Mouse (Mus musculus) CH12.LX (cell line): ENCODE results near the gene Snx9. TPM values are rescaled to one million over a fixed set of nuclear protein-coding genes. Genes with fewer than 3 reads are reported as not detected.

Source experiments
- DNase-seq: peaks from one replicate; pipeline ENCODE4 v3.0.0-alpha.2; 2013; ENCODE audit errors: extremely low read depth
- H3K27ac ChIP-seq: 2 replicates; pipeline ENCODE4 v1.5.1; 2012; ENCODE audit warnings: low read depth, mild to moderate bottlenecking, control low read depth, moderate library complexity; ENCODE audit not compliant: insufficient read depth
- H3K27me3 ChIP-seq: replicated peaks from 2 replicates; pipeline ENCODE3; 2012; ENCODE audit warnings: inconsistent platforms
- H3K36me3 ChIP-seq, 2 experiments: replicated peaks in 1 of 2; 2 replicates each; pipeline versions ENCODE3 to v1.6.1; 2012; ENCODE audit warnings: inconsistent platforms in 1 of 2, low read length in 1 of 2, mild to moderate bottlenecking in 1 of 2, mixed read lengths in 1 of 2, moderate library complexity in 1 of 2; ENCODE audit not compliant: control insufficient read depth in 1 of 2, insufficient read depth in 1 of 2
- H3K4me1 ChIP-seq, 2 experiments: 2 replicates each; pipeline ENCODE4 v1.6.1; 2012; ENCODE audit warnings: inconsistent platforms in 1 of 2, moderate library complexity in 1 of 2; ENCODE audit not compliant: insufficient read depth in 2 of 2, control insufficient read depth in 1 of 2
- H3K4me2 ChIP-seq: 2 replicates; pipeline ENCODE4 v1.6.1; 2012; ENCODE audit warnings: low read depth, mild to moderate bottlenecking, control low read depth; ENCODE audit not compliant: poor library complexity, insufficient read depth, severe bottlenecking
- H3K4me3 ChIP-seq, 3 experiments: fragments of 150-350 bp in 1 of 3; sonication (generic) in 1 of 3; replicated peaks in 1 of 3; 2 replicates each; pipeline versions ENCODE3 to v1.5.1; 2011 to 2012; ENCODE audit warnings: low read depth in 2 of 3, low read length in 2 of 3, mild to moderate bottlenecking in 2 of 3, moderate library complexity in 2 of 3, control low read depth in 1 of 3, improper control_type of control experiment in 1 of 3, inconsistent platforms in 1 of 3, mixed read lengths in 1 of 3; ENCODE audit not compliant: poor library complexity in 1 of 3
- H3K79me2 ChIP-seq: replicated peaks from 2 replicates; pipeline ENCODE4 v1.6.1; 2012; ENCODE audit warnings: mild to moderate bottlenecking, moderate library complexity; ENCODE audit not compliant: control insufficient read depth, poor library complexity, insufficient read depth, severe bottlenecking; ENCODE audit errors: extremely low read depth
- H3K9ac ChIP-seq: 2 replicates; pipeline ENCODE4 v1.6.1; 2012; ENCODE audit warnings: low read depth, mild to moderate bottlenecking, control low read depth, moderate library complexity; ENCODE audit not compliant: insufficient read depth
- H3K9me3 ChIP-seq: replicated peaks from 2 replicates; pipeline ENCODE3; 2012; ENCODE audit warnings: low read length, inconsistent platforms, mixed read lengths
- CHD2 ChIP-seq: IDR thresholded peaks from 2 replicates; pipeline ENCODE4 v1.6.1; 2011; ENCODE audit warnings: low read length, improper control_type of control experiment
- CTCF ChIP-seq, 2 experiments: IDR thresholded peaks in 1 of 2; conservative IDR thresholded peaks in 1 of 2; 2 replicates each; pipeline ENCODE4 v1.5.1; 2011 to 2012; ENCODE audit warnings: low read depth in 2 of 2, low read length in 2 of 2, improper control_type of control experiment in 1 of 2, inconsistent platforms in 1 of 2, mild to moderate bottlenecking in 1 of 2, moderate library complexity in 1 of 2
- E2F4 ChIP-seq: IDR thresholded peaks from 2 replicates; pipeline ENCODE4 v1.6.1; 2011; ENCODE audit warnings: low read depth, low read length, improper control_type of control experiment; ENCODE audit not compliant: insufficient replicate concordance
- EP300 ChIP-seq: IDR thresholded peaks from 2 replicates; pipeline ENCODE4 v1.6.1; 2011; ENCODE audit warnings: low read length, improper control_type of control experiment
- ETS1 ChIP-seq: conservative IDR thresholded peaks from 2 replicates; pipeline ENCODE4 v1.6.1; 2012; ENCODE audit warnings: low read depth, mild to moderate bottlenecking, inconsistent platforms, low read length, improper control_type of control experiment, moderate library complexity
- IRF4 ChIP-seq: IDR thresholded peaks from 2 replicates; pipeline ENCODE4 v1.6.1; 2014; ENCODE audit warnings: low read depth, mild to moderate bottlenecking, inconsistent platforms, low read length, improper control_type of control experiment
- JUND ChIP-seq: conservative IDR thresholded peaks from 2 replicates; pipeline ENCODE4 v1.6.1; 2011; ENCODE audit warnings: low read depth, low read length, improper control_type of control experiment
- KAT2A ChIP-seq: IDR thresholded peaks from 2 replicates; pipeline ENCODE4 v1.6.1; 2012; ENCODE audit warnings: low read length, improper control_type of control experiment, inconsistent platforms; ENCODE audit not compliant: insufficient replicate concordance
- MAFK ChIP-seq: IDR thresholded peaks from 2 replicates; pipeline ENCODE4 v1.6.1; 2011; ENCODE audit warnings: low read length, improper control_type of control experiment; ENCODE audit not compliant: insufficient replicate concordance
- MAZ ChIP-seq: IDR thresholded peaks from 2 replicates; pipeline ENCODE4 v1.6.1; 2012; ENCODE audit warnings: low read depth, mild to moderate bottlenecking, inconsistent platforms, low read length, improper control_type of control experiment, moderate library complexity
- MXI1 ChIP-seq: IDR thresholded peaks from 2 replicates; pipeline ENCODE4 v1.6.1; 2011; ENCODE audit warnings: mild to moderate bottlenecking, low read depth, low read length, improper control_type of control experiment
- MYC ChIP-seq: IDR thresholded peaks from 2 replicates; pipeline ENCODE4 v1.6.1; 2011; ENCODE audit warnings: low read depth, mild to moderate bottlenecking, improper control_type of control experiment, low read length
- PAX5 ChIP-seq: IDR thresholded peaks from 2 replicates; pipeline ENCODE4 v1.6.1; 2012; ENCODE audit warnings: low read length, inconsistent platforms, mixed read lengths
- POLR2A ChIP-seq: IDR thresholded peaks from 2 replicates; pipeline ENCODE4 v1.6.1; 2011; ENCODE audit warnings: low read depth, mild to moderate bottlenecking, improper control_type of control experiment, low read length
- RCOR1 ChIP-seq: conservative IDR thresholded peaks from 2 replicates; pipeline ENCODE4 v1.6.1; 2012; ENCODE audit warnings: low read depth, mild to moderate bottlenecking, inconsistent platforms, low read length, improper control_type of control experiment
- SIN3A ChIP-seq: IDR thresholded peaks from 2 replicates; pipeline ENCODE4 v1.6.1; 2012; ENCODE audit warnings: low read length, improper control_type of control experiment, inconsistent platforms
- SMC3 ChIP-seq: IDR thresholded peaks from 2 replicates; pipeline ENCODE4 v1.6.1; 2011; ENCODE audit warnings: low read depth, low read length, improper control_type of control experiment
- TBP ChIP-seq: conservative IDR thresholded peaks from 2 replicates; pipeline ENCODE4 v1.6.1; 2011; ENCODE audit warnings: low read depth, low read length, improper control_type of control experiment
- TCF12 ChIP-seq: IDR thresholded peaks from 2 replicates; pipeline ENCODE4 v1.6.1; 2014; ENCODE audit warnings: low read depth, mild to moderate bottlenecking, inconsistent platforms, low read length, improper control_type of control experiment
- UBTF ChIP-seq: IDR thresholded peaks from 2 replicates; pipeline ENCODE4 v1.6.1; 2012; ENCODE audit warnings: low read depth, mild to moderate bottlenecking, inconsistent platforms, low read length, improper control_type of control experiment, moderate library complexity
- USF1 ChIP-seq: IDR thresholded peaks from 2 replicates; pipeline ENCODE4 v1.6.1; 2014; ENCODE audit warnings: low read depth, mild to moderate bottlenecking, inconsistent platforms, low read length, improper control_type of control experiment
- ZKSCAN1 ChIP-seq: IDR thresholded peaks from 2 replicates; pipeline ENCODE4 v1.6.1; 2012; ENCODE audit warnings: low read depth, inconsistent platforms, low read length, improper control_type of control experiment, borderline replicate concordance
- ZNF384 ChIP-seq: IDR thresholded peaks from 2 replicates; pipeline ENCODE4 v1.6.1; 2012; ENCODE audit warnings: low read depth, low read length, improper control_type of control experiment, inconsistent platforms
- dilution Hi-C: fragments of 300-500 bp; cut with MboI; formaldehyde crosslinking; loops from 2 replicates; pipeline ENCODE4 v1.14.3; 2020; ENCODE audit warnings: low sequenced_read_pairs; ENCODE audit not compliant: extremely low pct_unique_long_range_greater_than_20kb, extremely low pct_ligation_motif_present
- in situ Hi-C: fragments of 300-500 bp; cut with MboI; formaldehyde crosslinking; loops from 3 replicates; pipeline ENCODE4 v1.14.3; 2019; ENCODE audit warnings: low sequenced_read_pairs, low pct_ligation_motif_present, low pct_unique_long_range_greater_than_20kb, mixed read lengths
- polyA plus RNA-seq: library from polyadenylated mRNA; unstranded; fragments of >175 nt; gene quantifications from 2 replicates; pipeline ENCODE4 v1.2.1, GENCODE M21; 2012; ENCODE audit warnings: low read depth; ENCODE audit not compliant: insufficient read length
- total RNA-seq, 2 experiments: library from RNA; depleted of rRNA; stranded (reverse); fragments of 300-350 nt in 1 of 2; fragments of >200 nt in 1 of 2; gene quantifications; 2 replicates each; pipeline ENCODE4 v1.2.3; 2012 to 2014

Snx9 gene
- total and polyA plus RNA-seq, 3 experiments, result 16.3 to 26.3 (median 17.1) TPM

- Histone ChIP-seq H3K27me3 (no peaks in the 10 kb centered on the region), H3K79me2 (0 out of 2 replicates have a peak, but pooled peaks cover 2% of the 10 kb centered on the region), H3K36me3 (peaks cover 0 to 23% of the 10 kb centered on the region in 2 experiments), H3K9me3 (no peaks in the 10 kb centered on the region), H3K4me2 (no peak overlapping the region), H3K4me1 (no peaks in the 10 kb centered on the region), H3K9ac (no peak overlapping the region), H3K4me3 (no peak overlapping the region)
- dilution Hi-C loops, result no loop called here
- DNase-seq, result no peak
- in situ Hi-C loops, result no loop called here
- TF ChIP-seq POLR2A, result no peak
- TF ChIP-seq IRF4, result no peak
- TF ChIP-seq TBP, result no peak
- no peak for TF ChIP-seq E2F4
- TF ChIP-seq MAZ, result no peak
- TF ChIP-seq KAT2A, result no peak
- TF ChIP-seq CTCF (conservative IDR thresholded peaks at IDR 0.05 in 1 of 2, IDR thresholded peaks at IDR 0.05 in 1 of 2; ENCODE audit: low read depth in 2 of 2, low read length in 2 of 2), result no peak
- TF ChIP-seq ZKSCAN1, result no peak
- no peak for TF ChIP-seq ETS1
- TF ChIP-seq EP300, result no peak
- no peak for TF ChIP-seq ZNF384
- TF ChIP-seq RCOR1, result no peak
- TF ChIP-seq MYC, result no peak
- no peak for TF ChIP-seq CHD2
- no peak for TF ChIP-seq PAX5
- TF ChIP-seq UBTF, result no peak
- TF ChIP-seq, all 38 proteins: peak for 0
- no peak overlapping the region for H3K27ac ChIP-seq
Observed at GRCm38 (mm10) chr17:5874565-5874964, 33.4 kb downstream of the Snx9 start.

DNA sequence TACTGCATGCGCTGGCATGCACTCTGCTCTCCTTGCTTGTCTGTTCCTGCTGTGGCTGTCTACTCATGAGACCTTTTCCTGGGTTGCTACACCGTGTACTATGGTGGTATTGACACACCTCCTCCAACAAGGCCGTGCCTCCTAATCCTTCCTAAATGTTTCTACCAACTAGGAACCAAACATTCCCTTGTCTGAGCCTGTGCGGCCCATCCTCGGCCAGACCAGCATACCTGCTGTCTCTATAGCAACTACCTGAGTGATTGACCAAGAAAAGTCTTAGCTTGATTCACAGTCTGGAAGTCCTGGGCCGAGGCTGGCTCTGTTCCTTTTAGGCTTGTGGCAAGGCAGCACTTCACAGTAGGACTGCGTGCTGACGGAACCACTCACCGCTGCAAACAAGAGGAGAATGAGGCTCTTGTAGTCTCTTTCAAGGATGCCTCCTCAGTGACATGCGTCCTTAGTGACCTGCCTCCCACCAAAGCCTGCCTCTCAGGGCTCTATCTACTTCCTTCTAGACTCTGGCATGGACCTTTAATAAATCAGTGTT, 36.6 kb downstream of the Snx9 start:
- in situ Hi-C loops, result no loop called here
- no peak overlapping the region for H3K4me3 ChIP-seq
- dilution Hi-C loops, result no loop called here
- H3K9ac ChIP-seq, result no peak overlapping the region
- H3K4me1 ChIP-seq, result no peaks in the 10 kb centered on the region
- TF ChIP-seq IRF4 (no peak), SIN3A (no peak), USF1 (no peak), KAT2A (no peak), CHD2 (no peak), TCF12 (no peak), MYC (no peak), MAFK (no peak), SMC3 (no peak), E2F4 (no peak), MXI1 (no peak), UBTF (no peak), ZKSCAN1 (no peak), RCOR1 (no peak), JUND (no peak)
- H3K9me3 ChIP-seq, result no peaks in the 10 kb centered on the region
- no peaks in the 10 kb centered on the region for H3K79me2 ChIP-seq
- peaks cover 0 to 13% of the 10 kb centered on the region in 2 experiments for H3K36me3 ChIP-seq
- DNase-seq, result no peak
- no peak overlapping the region for H3K27ac ChIP-seq
- no peaks in the 10 kb centered on the region for H3K27me3 ChIP-seq
- H3K4me2 ChIP-seq, result no peak overlapping the region
